In genomic region chr6:50744462-50745166, GRCm38 (mm10) we compare ENCODE assay signal across 27 mouse cellular contexts.
DNase-seq lines count a peak whose midpoint lies in the region; ATAC-seq and TF ChIP-seq lines count a peak whose summit lies in the region.
"Had no signal": no experiment of that assay in that cellular context is flagged by ENCODE, and none has a peak within 500 bp of the region (broad histone marks: within the 10 kb centered on the region; RNA-seq: fewer than 3 reads in every experiment).

No protein-coding gene starts in this region.

- peak; percentile 72 for ATAC-seq in heart, embryonic 12.5 days (ENCODE audit: insufficient number of reproducible peaks, low FRiP score)
- 0 out of 2 replicates have a peak, but pooled peaks have one; percentile 32 for ATAC-seq in intestine, embryonic 14.5 days (replicated peaks; ENCODE audit: low FRiP score, low TSS enrichment, low read depth)
- ATAC-seq in intestine, postnatal 0 days: no peak
- peak; percentile 53; the same call in 1 of the 2 replicates for ATAC-seq in stomach, embryonic 14.5 days (ENCODE audit: insufficient number of reproducible peaks, insufficient read depth, low FRiP score, low read depth)
- ATAC-seq: activated CD4-positive, CD25-positive, alpha-beta regulatory T cell, adult 4 months; forebrain, embryonic 13.5 days had no signal

- no peak overlapping the region for H3K4me3 ChIP-seq in heart, embryonic 12.5 days
- no peak overlapping the region for H3K4me3 ChIP-seq in intestine, embryonic 14.5 days (ENCODE audit: low read depth, low read length)
- H3K4me3 ChIP-seq in intestine, postnatal 0 days (ENCODE audit: low read depth, low read length): no peak overlapping the region
- no peak overlapping the region for H3K4me3 ChIP-seq in stomach, embryonic 14.5 days (ENCODE audit: low read depth, low read length)
- H3K4me3 ChIP-seq: forebrain, embryonic 13.5 days; hindbrain, embryonic 10.5 days; limb, embryonic 10.5 days; lung, embryonic 15.5 days; megakaryocyte, embryonic 14.5 days; neural tube, embryonic 12.5 days had no signal

- no peak overlapping the region for H3K9ac ChIP-seq in heart, embryonic 12.5 days
- H3K9ac ChIP-seq in intestine, embryonic 14.5 days (ENCODE audit: low read length): no peak overlapping the region
- no peak overlapping the region for H3K9ac ChIP-seq in intestine, postnatal 0 days (ENCODE audit: low read depth, low read length)
- no peak overlapping the region for H3K9ac ChIP-seq in stomach, embryonic 14.5 days (replicated peaks; ENCODE audit: low read depth, low read length)
- H3K9ac ChIP-seq: forebrain, embryonic 13.5 days; lung, embryonic 15.5 days; neural tube, embryonic 12.5 days had no signal

- TF ChIP-seq CTCF in intestine, postnatal 0 days (IDR thresholded peaks at IDR 0.05; ENCODE audit: low read depth): no peak

- 22% methylated on average over 6 of the region's 6 CpGs for WGBS in heart, embryonic 12.5 days
- WGBS in intestine, embryonic 14.5 days: 29% methylated on average over 6 of the region's 6 CpGs
- 58% methylated on average over 6 of the region's 6 CpGs for WGBS in intestine, postnatal 0 days
- 38% methylated on average over 6 of the region's 6 CpGs for WGBS in stomach, embryonic 14.5 days

- DNase-seq in heart, postnatal 14 days: no peak
- DNase-seq in intestine, embryonic 14.5 days (ENCODE audit: low spot score): no peak
- peak; percentile 32 for DNase-seq in NIH3T3 (ENCODE audit: low read depth)
- no peak for DNase-seq in B cell, adult 2 months
- DNase-seq in embryo, embryonic 10 days (ENCODE audit: low spot score): no peak
- DNase-seq: adrenal gland, postnatal 10 days; cerebellum, adult 18-20 months; cerebellum, postnatal 14 days; kidney, adult 8-10 months; kidney, postnatal 10 days; lung, postnatal 36 days; midbrain, embryonic 14.5 days; right cerebral cortex, postnatal 14 days; thymus, adult 18-20 months; thymus, postnatal 36 days had no signal

- H3K36me3 ChIP-seq in heart, embryonic 12.5 days: no peaks in the 10 kb centered on the region
- no peaks in the 10 kb centered on the region for H3K36me3 ChIP-seq in intestine, embryonic 14.5 days (ENCODE audit: control insufficient read depth, insufficient read depth, low read length)
- H3K36me3 ChIP-seq in intestine, postnatal 0 days (ENCODE audit: control insufficient read depth, insufficient read depth): no peaks in the 10 kb centered on the region
- H3K36me3 ChIP-seq in stomach, embryonic 14.5 days (ENCODE audit: control insufficient read depth, insufficient read depth, low read length): no peaks in the 10 kb centered on the region
- H3K36me3 ChIP-seq: G1E; hindbrain, embryonic 10.5 days; limb, embryonic 10.5 days; lung, embryonic 15.5 days; neural tube, embryonic 12.5 days had no signal

- H3K4me1 ChIP-seq in heart, embryonic 12.5 days (replicated peaks): peaks cover 9% of the 10 kb centered on the region
- peaks cover 15% of the 10 kb centered on the region for H3K4me1 ChIP-seq in intestine, embryonic 14.5 days (replicated peaks; ENCODE audit: control insufficient read depth, insufficient read depth, low read length)
- H3K4me1 ChIP-seq in intestine, postnatal 0 days (replicated peaks; ENCODE audit: control insufficient read depth, insufficient read depth, low read length): no peaks in the 10 kb centered on the region
- H3K4me1 ChIP-seq in stomach, embryonic 14.5 days (ENCODE audit: control insufficient read depth, insufficient read depth, low read length): peaks cover 12% of the 10 kb centered on the region
- H3K4me1 ChIP-seq: lung, embryonic 15.5 days; megakaryocyte, embryonic 14.5 days had no signal

- no peak overlapping the region for H3K4me2 ChIP-seq in heart, embryonic 12.5 days
- H3K4me2 ChIP-seq in intestine, embryonic 14.5 days (ENCODE audit: low read length): no peak overlapping the region
- no peak overlapping the region for H3K4me2 ChIP-seq in intestine, postnatal 0 days (replicated peaks; ENCODE audit: low read depth)
- H3K4me2 ChIP-seq in stomach, embryonic 14.5 days (replicated peaks; ENCODE audit: low read depth, low read length): no peak overlapping the region
- H3K4me2 ChIP-seq: forebrain, embryonic 13.5 days; lung, embryonic 15.5 days; neural tube, embryonic 12.5 days had no signal

- 0 out of 2 replicates have a peak overlapping the region, but pooled peaks have one; percentile 31 for H3K27ac ChIP-seq in heart, embryonic 12.5 days (ENCODE audit: poor library complexity, severe bottlenecking)
- H3K27ac ChIP-seq in intestine, embryonic 14.5 days (ENCODE audit: low read depth): no peak overlapping the region
- no peak overlapping the region for H3K27ac ChIP-seq in intestine, postnatal 0 days (ENCODE audit: low read depth, low read length)
- H3K27ac ChIP-seq in stomach, embryonic 14.5 days (ENCODE audit: low read length): peak overlapping the region; percentile 2; the same call in 1 of the 2 replicates
- H3K27ac ChIP-seq: forebrain, embryonic 13.5 days; hindbrain, embryonic 10.5 days; limb, embryonic 10.5 days; lung, embryonic 15.5 days; neural tube, embryonic 12.5 days had no signal

- intact Hi-C loops in heart, postnatal 14 days (cut with DNase I): no loop called here

- no peaks in the 10 kb centered on the region for H3K9me3 ChIP-seq in heart, embryonic 12.5 days (replicated peaks)
- no peaks in the 10 kb centered on the region for H3K9me3 ChIP-seq in intestine, embryonic 14.5 days (ENCODE audit: control insufficient read depth, low read length)
- no peaks in the 10 kb centered on the region for H3K9me3 ChIP-seq in intestine, postnatal 0 days (ENCODE audit: control insufficient read depth)
- no peaks in the 10 kb centered on the region for H3K9me3 ChIP-seq in stomach, embryonic 14.5 days (ENCODE audit: control insufficient read depth, low read depth, low read length)
- H3K9me3 ChIP-seq: forebrain, embryonic 13.5 days; G1E; hindbrain, embryonic 10.5 days; limb, embryonic 10.5 days; lung, embryonic 15.5 days; megakaryocyte, embryonic 14.5 days; neural tube, embryonic 12.5 days had no signal

- no peaks in the 10 kb centered on the region for H3K27me3 ChIP-seq in heart, embryonic 12.5 days (replicated peaks)
- no peaks in the 10 kb centered on the region for H3K27me3 ChIP-seq in intestine, embryonic 14.5 days (replicated peaks; ENCODE audit: control insufficient read depth, insufficient read depth, low read length)
- H3K27me3 ChIP-seq in intestine, postnatal 0 days (replicated peaks; ENCODE audit: control insufficient read depth, insufficient read depth, low read length): no peaks in the 10 kb centered on the region
- no peaks in the 10 kb centered on the region for H3K27me3 ChIP-seq in stomach, embryonic 14.5 days (ENCODE audit: control insufficient read depth, insufficient read depth, low read length)
- H3K27me3 ChIP-seq: CH12.LX; forebrain, embryonic 13.5 days; lung, embryonic 15.5 days; neural tube, embryonic 12.5 days had no signal

Comparison
In these comparisons a context has a peak if more than half of its experiments do, and no peak if none do; other contexts are left out.
1. H3K27ac ChIP-seq: peak in heart, embryonic 12.5 days (single experiment) and stomach, embryonic 14.5 days (single experiment); none in intestine, embryonic 14.5 days (single experiment) and intestine, postnatal 0 days (single experiment).